Mouse (Mus musculus) MEL (cell line): Measurements from ENCODE around the gene Gnaq. TPM values are rescaled to one million over a fixed set of nuclear protein-coding genes. Genes with fewer than 3 reads are reported as not detected.

Experiments
- DNase-seq: peaks from one replicate; pipeline ENCODE4 v3.0.0; 2011; ENCODE audit warnings: low read depth, low spot score
- H3K27ac ChIP-seq: 2 replicates; pipeline ENCODE4 v1.5.1; 2012; ENCODE audit warnings: low read depth, mild to moderate bottlenecking, control low read depth, low read length, moderate library complexity; ENCODE audit not compliant: control insufficient read depth
- H3K27me3 ChIP-seq, 2 experiments: fragments of 150-350 bp in 1 of 2; sonication (generic) in 1 of 2; 2 replicates each; pipeline ENCODE4 v1.6.1; 2012; ENCODE audit warnings: low read length in 2 of 2, mild to moderate bottlenecking in 2 of 2, improper control_type of control experiment in 1 of 2, moderate library complexity in 1 of 2; ENCODE audit not compliant: insufficient read depth in 2 of 2, control insufficient read depth in 1 of 2
- H3K36me3 ChIP-seq, 2 experiments: 2 replicates each; pipeline ENCODE4 v1.6.1; 2012 to 2014; ENCODE audit warnings: low read length in 2 of 2, improper control_type of control experiment in 1 of 2, inconsistent platforms in 1 of 2, mild to moderate bottlenecking in 1 of 2; ENCODE audit not compliant: insufficient read depth in 2 of 2, control insufficient read depth in 1 of 2
- H3K4me1 ChIP-seq, 2 experiments: fragments of 150-350 bp in 1 of 2; sonication (generic) in 1 of 2; 2 replicates each; pipeline ENCODE4 v1.6.1; 2012; ENCODE audit warnings: low read length in 2 of 2, improper control_type of control experiment in 1 of 2, mild to moderate bottlenecking in 1 of 2; ENCODE audit not compliant: insufficient read depth in 2 of 2, control insufficient read depth in 1 of 2
- H3K4me3 ChIP-seq, 2 experiments: fragments of 150-350 bp in 1 of 2; sonication (generic) in 1 of 2; 2 replicates each; pipeline ENCODE4 v1.5.1; 2012; ENCODE audit warnings: low read depth in 2 of 2, low read length in 2 of 2, mild to moderate bottlenecking in 2 of 2, moderate library complexity in 2 of 2, control low read depth in 1 of 2, improper control_type of control experiment in 1 of 2; ENCODE audit not compliant: control insufficient read depth in 1 of 2, insufficient read depth in 1 of 2
- H3K79me2 ChIP-seq: 2 replicates; pipeline ENCODE4 v1.6.1; 2012; ENCODE audit warnings: mild to moderate bottlenecking, low read length, moderate library complexity; ENCODE audit not compliant: control insufficient read depth, poor library complexity, insufficient read depth
- H3K9ac ChIP-seq: 2 replicates; pipeline ENCODE4 v1.6.1; 2012; ENCODE audit warnings: low read depth, mild to moderate bottlenecking, control low read depth, low read length, moderate library complexity; ENCODE audit not compliant: control insufficient read depth, poor library complexity, severe bottlenecking
- H3K9me3 ChIP-seq: fragments of 150-350 bp; sonication (generic); replicated peaks from 2 replicates; pipeline ENCODE4 v1.6.1; 2012; ENCODE audit warnings: mild to moderate bottlenecking, low read length, improper control_type of control experiment, moderate library complexity; ENCODE audit not compliant: insufficient read depth
- BHLHE40 ChIP-seq: IDR thresholded peaks from 2 replicates; pipeline ENCODE4 v1.6.1; 2012; ENCODE audit warnings: low read depth, mild to moderate bottlenecking, inconsistent platforms, low read length, improper control_type of control experiment, borderline replicate concordance
- CHD1 ChIP-seq: IDR thresholded peaks from 2 replicates; pipeline ENCODE4 v1.6.1; 2012; ENCODE audit warnings: low read depth, mild to moderate bottlenecking, inconsistent platforms, low read length, improper control_type of control experiment
- CHD2 ChIP-seq: IDR thresholded peaks from 2 replicates; pipeline ENCODE4 v1.6.1; 2011; ENCODE audit warnings: low read length, improper control_type of control experiment
- CTCF ChIP-seq, 3 experiments: IDR thresholded peaks in 2 of 3; conservative IDR thresholded peaks in 1 of 3; 2 replicates each; pipeline ENCODE4 v1.5.1; 2011 to 2012; ENCODE audit warnings: low read length in 3 of 3, low read depth in 2 of 3, mild to moderate bottlenecking in 2 of 3, improper control_type of control experiment in 1 of 3, inconsistent platforms in 1 of 3, mixed read lengths in 1 of 3, moderate library complexity in 1 of 3; ENCODE audit not compliant: control insufficient read depth in 1 of 3, insufficient read depth in 1 of 3, poor library complexity in 1 of 3, severe bottlenecking in 1 of 3
- E2F4 ChIP-seq: IDR thresholded peaks from 2 replicates; pipeline ENCODE4 v1.6.1; 2011; ENCODE audit warnings: low read depth, low read length, improper control_type of control experiment, borderline replicate concordance
- ELF1 ChIP-seq: IDR thresholded peaks from 2 replicates; pipeline ENCODE4 v1.6.1; 2014; ENCODE audit warnings: low read depth, mild to moderate bottlenecking, inconsistent platforms, low read length, improper control_type of control experiment, moderate library complexity
- EP300 ChIP-seq, 2 experiments: IDR thresholded peaks; 2 replicates each; pipeline ENCODE4 v1.6.1; 2011; ENCODE audit warnings: improper control_type of control experiment in 2 of 2, low read length in 2 of 2, low read depth in 1 of 2, mild to moderate bottlenecking in 1 of 2
- ETS1 ChIP-seq: IDR thresholded peaks from 2 replicates; pipeline ENCODE4 v1.6.1; 2012; ENCODE audit warnings: low read depth, mild to moderate bottlenecking, inconsistent platforms, low read length, improper control_type of control experiment, moderate library complexity
- GABPA ChIP-seq: IDR thresholded peaks from 2 replicates; pipeline ENCODE4 v1.6.1; 2012; ENCODE audit warnings: low read depth, mild to moderate bottlenecking, inconsistent platforms, low read length, improper control_type of control experiment, moderate library complexity
- JUND ChIP-seq: IDR thresholded peaks from 2 replicates; pipeline ENCODE4 v1.6.1; 2011; ENCODE audit warnings: low read depth, mild to moderate bottlenecking, improper control_type of control experiment, low read length
- POLR2AphosphoS2 ChIP-seq: IDR thresholded peaks from 2 replicates; pipeline ENCODE4 v1.6.1; 2011; ENCODE audit warnings: low read length, improper control_type of control experiment
- RAD21 ChIP-seq: IDR thresholded peaks from 2 replicates; pipeline ENCODE4 v1.6.1; 2011; ENCODE audit warnings: mild to moderate bottlenecking, low read depth, low read length, improper control_type of control experiment
- RCOR1 ChIP-seq: IDR thresholded peaks from 2 replicates; pipeline ENCODE4 v1.6.1; 2012; ENCODE audit warnings: low read depth, mild to moderate bottlenecking, inconsistent platforms, low read length, improper control_type of control experiment
- SMC3 ChIP-seq: IDR thresholded peaks from 2 replicates; pipeline ENCODE4 v1.6.1; 2011; ENCODE audit warnings: low read depth, low read length, improper control_type of control experiment
- USF1 ChIP-seq: IDR thresholded peaks from 2 replicates; pipeline ENCODE4 v1.6.1; 2014; ENCODE audit warnings: low read depth, mild to moderate bottlenecking, inconsistent platforms, low read length, improper control_type of control experiment, moderate library complexity
- USF2 ChIP-seq, 2 experiments: IDR thresholded peaks; 2 replicates each; pipeline ENCODE4 v1.6.1; 2011 to 2012; ENCODE audit warnings: improper control_type of control experiment in 2 of 2, low read length in 2 of 2, borderline replicate concordance in 1 of 2, inconsistent platforms in 1 of 2, low read depth in 1 of 2, mild to moderate bottlenecking in 1 of 2; ENCODE audit not compliant: insufficient read depth in 1 of 2
- ZMIZ1 ChIP-seq: IDR thresholded peaks from 2 replicates; pipeline ENCODE4 v1.6.1; 2012; ENCODE audit warnings: low read depth, mild to moderate bottlenecking, inconsistent platforms, low read length, improper control_type of control experiment, moderate library complexity
- ZNF384 ChIP-seq: IDR thresholded peaks from 2 replicates; pipeline ENCODE4 v1.6.1; 2012; ENCODE audit warnings: low read depth, mild to moderate bottlenecking, inconsistent platforms, low read length, improper control_type of control experiment
- polyA plus RNA-seq, 2 experiments: library from polyadenylated mRNA; stranded (reverse) in 1 of 2; unstranded in 1 of 2; fragments of >175 nt in 1 of 2; fragments of >200 nt in 1 of 2; gene quantifications; 2 replicates each; pipeline versions ENCODE4 v1.2.1 to v1.2.4; 2012; ENCODE audit warnings: low replicate concordance in 2 of 2, low read depth in 1 of 2; ENCODE audit not compliant: insufficient read length in 2 of 2, insufficient read depth in 1 of 2, missing spikeins in 1 of 2
- total RNA-seq: library from RNA; depleted of rRNA; stranded (reverse); fragments of 300-350 nt; gene quantifications from 2 replicates; pipeline ENCODE4 v1.2.3, GENCODE M21; 2012

The Gnaq gene
- total and polyA plus RNA-seq, 3 experiments: not detected

DNA sequence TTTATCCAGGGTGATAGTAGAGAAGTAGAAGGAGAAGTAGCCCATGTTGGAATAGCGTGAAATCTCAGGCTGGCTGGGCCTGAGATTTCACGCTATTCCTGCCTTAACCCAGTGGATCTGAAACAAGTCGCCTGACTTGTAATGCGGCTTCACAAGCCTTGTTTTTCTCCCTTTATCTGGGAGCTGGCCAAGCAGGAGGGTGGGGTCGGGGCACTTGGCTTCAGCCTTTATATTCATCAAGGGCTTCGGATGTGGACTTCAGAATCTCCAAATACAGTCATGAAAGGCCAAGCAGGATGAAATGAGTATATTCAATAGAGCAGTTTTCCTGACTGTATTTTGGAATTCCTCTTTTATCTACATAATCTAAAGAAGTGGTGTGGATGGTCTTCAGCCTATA, 82.3 kb downstream of the Gnaq start:
- H3K27me3 ChIP-seq: peaks cover 2% of the 10 kb centered on the region in 2 experiments
- no peaks in the 10 kb centered on the region for H3K79me2 ChIP-seq
- no peak for DNase-seq
- no peak overlapping the region for H3K9ac ChIP-seq
- no peak overlapping the region for H3K27ac ChIP-seq
- H3K4me3 ChIP-seq: no peak overlapping the region
- H3K4me1 ChIP-seq: no peaks in the 10 kb centered on the region
- no peaks in the 10 kb centered on the region for H3K9me3 ChIP-seq
- no peak for TF ChIP-seq CHD2
- no peak for TF ChIP-seq SMC3
- no peak for TF ChIP-seq USF1
- no peak for TF ChIP-seq EP300 (IDR thresholded peaks at IDR 0.05; ENCODE audit: low read depth in 1 of 2, low read length in 2 of 2)
- no peak for TF ChIP-seq RCOR1
- TF ChIP-seq ZNF384: no peak
- TF ChIP-seq, all 39 proteins: peak for 0
- H3K36me3 ChIP-seq: no peaks in the 10 kb centered on the region

DNA sequence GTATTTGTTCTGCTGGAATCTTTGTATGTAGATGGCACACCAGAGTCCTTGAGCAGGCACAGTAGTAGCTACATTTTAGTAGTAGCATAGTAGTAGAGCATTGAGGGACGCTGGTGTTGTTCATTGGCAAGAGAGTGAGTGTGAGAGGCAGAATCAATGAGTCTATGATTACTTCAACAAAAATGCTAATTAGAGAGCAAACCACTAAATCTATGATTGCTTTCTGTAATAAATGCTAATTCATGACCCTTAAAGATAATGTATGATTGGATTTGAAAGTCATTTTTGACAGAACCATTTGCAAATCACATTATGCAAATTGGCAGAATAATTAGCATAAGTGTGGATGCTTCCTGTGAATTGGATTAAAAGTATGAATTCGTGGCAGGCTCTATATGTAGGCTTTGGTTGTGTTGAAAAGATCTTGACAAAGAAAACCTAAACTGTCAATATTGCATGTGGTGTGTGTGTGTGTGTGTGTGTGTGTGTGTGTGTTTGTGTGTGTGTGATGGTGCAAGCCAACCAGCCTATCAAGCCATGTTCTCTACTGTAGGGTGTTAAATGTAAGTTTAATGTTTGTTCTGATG, 82.9 kb downstream of the Gnaq start:
- Histone ChIP-seq H3K36me3 (no peaks in the 10 kb centered on the region), H3K9me3 (no peaks in the 10 kb centered on the region), H3K27me3 (peaks cover 0 to 2% of the 10 kb centered on the region in 2 experiments; a peak in 2 of 4 replicates), H3K27ac (no peak overlapping the region), H3K4me1 (no peaks in the 10 kb centered on the region), H3K9ac (no peak overlapping the region), H3K79me2 (no peaks in the 10 kb centered on the region), H3K4me3 (no peak overlapping the region)
- TF ChIP-seq RAD21 (no peak), BHLHE40 (no peak), GABPA (no peak), E2F4 (no peak), USF2 (IDR thresholded peaks at IDR 0.05; ENCODE audit: borderline replicate concordance in 1 of 2, insufficient read depth in 1 of 2, low read depth in 1 of 2, low read length in 2 of 2) (no peak), POLR2AphosphoS2 (no peak), ZMIZ1 (no peak), ELF1 (no peak), ETS1 (no peak), CHD1 (no peak), JUND (no peak), CTCF (IDR thresholded peaks at IDR 0.05 in 2 of 3, conservative IDR thresholded peaks at IDR 0.05 in 1 of 3; ENCODE audit: control insufficient read depth in 1 of 3, insufficient read depth in 1 of 3, low read depth in 2 of 3, low read length in 3 of 3, poor library complexity in 1 of 3, severe bottlenecking in 1 of 3) (no peak)
- no peak for DNase-seq
